Mouse (Mus musculus) liver, embryonic 13.5 days (tissue): ENCODE data around the gene D130043K22Rik. TPM values are rescaled to one million over a fixed set of nuclear protein-coding genes. Genes with fewer than 3 reads are reported as not detected.
A peak's percentile ranks its signal among the peaks of the same experiment; 100 is the strongest.

Experiments
- ATAC-seq: fragments of 200-750 bp; cut with Nextera tagmentation; 2 replicates; pipeline ENCODE4 v1.8.0; 2017; ENCODE audit warnings: low read depth, mild to moderate bottlenecking, moderate number of reproducible peaks, moderate library complexity
- DNase-seq: peaks from one replicate; pipeline ENCODE4 v3.0.0; 2022
- H3K27ac ChIP-seq: fragments of 300-500 bp; sonication (generic); 2 replicates; pipeline ENCODE4 v1.5.1; 2015; ENCODE audit warnings: moderate library complexity, mild to moderate bottlenecking, inconsistent platforms
- H3K27me3 ChIP-seq: fragments of 300-500 bp; sonication (generic); 2 replicates; pipeline ENCODE4 v1.6.1; 2015; ENCODE audit warnings: mild to moderate bottlenecking, inconsistent platforms
- H3K36me3 ChIP-seq: fragments of 300-500 bp; sonication (generic); 2 replicates; pipeline ENCODE4 v1.6.1; 2015; ENCODE audit warnings: mild to moderate bottlenecking, inconsistent platforms
- H3K4me1 ChIP-seq: fragments of 300-500 bp; sonication (generic); replicated peaks from 2 replicates; pipeline ENCODE4 v1.6.1; 2015; ENCODE audit warnings: inconsistent platforms
- H3K4me2 ChIP-seq: fragments of 300-500 bp; sonication (generic); 2 replicates; pipeline ENCODE4 v1.6.1; 2015; ENCODE audit warnings: inconsistent platforms, mild to moderate bottlenecking, moderate library complexity
- H3K4me3 ChIP-seq: fragments of 300-500 bp; sonication (generic); replicated peaks from 2 replicates; pipeline ENCODE4 v1.5.1; 2015; ENCODE audit warnings: mild to moderate bottlenecking, inconsistent platforms
- H3K9ac ChIP-seq: fragments of 300-500 bp; sonication (generic); 2 replicates; pipeline ENCODE4 v1.6.1; 2015; ENCODE audit warnings: mild to moderate bottlenecking, inconsistent platforms
- H3K9me3 ChIP-seq: fragments of 300-500 bp; sonication (generic); replicated peaks from 2 replicates; pipeline ENCODE4 v1.6.1; 2016; ENCODE audit warnings: inconsistent platforms
- WGBS: fragments of 180-500 bp; shearing (Covaris S2); methylation state at CpG from one replicate; pipeline ENCODE4 v1.1.7; 2015; ENCODE audit not compliant: insufficient replicate concordance; 5-methylcytosine and 5-hydroxymethylcytosine counted together
- polyA plus RNA-seq: library from polyadenylated mRNA; unstranded; fragments of >200 nt; fragmentation: Nextera tagmentation; extraction: Ambion mirVana; gene quantifications from 2 replicates; pipeline ENCODE4 v1.2.1, GENCODE M21; 2015

D130043K22Rik gene
- polyA plus RNA-seq, 1 experiment from 2014 or later, result 0.16 TPM

DNA sequence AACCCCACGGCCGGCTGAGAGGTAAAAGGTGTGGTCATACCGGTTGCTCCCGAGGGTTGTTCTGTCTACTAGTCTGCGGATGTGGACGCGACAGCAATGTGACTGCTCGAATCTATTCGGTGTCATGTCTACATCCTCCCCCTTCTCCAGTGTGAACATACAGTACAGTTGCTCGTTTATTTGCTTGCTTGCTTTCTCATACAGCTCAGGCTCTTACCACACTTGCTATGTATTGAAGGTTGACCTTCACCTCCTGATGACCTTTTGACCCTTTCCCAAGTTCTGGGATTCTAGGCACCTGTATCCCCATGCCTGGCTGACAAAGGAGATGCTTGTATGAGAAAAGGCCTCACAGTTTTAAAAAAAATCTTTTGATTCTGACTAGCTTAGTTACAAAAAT, 22.9 kb downstream of the D130043K22Rik start:
- H3K4me1 ChIP-seq, result peaks cover 10% of the 10 kb centered on the region; the same call in 1 of the 2 replicates
- ATAC-seq (no peak), DNase-seq (no peak)
- no peaks in the 10 kb centered on the region for H3K27me3 ChIP-seq
- no peak overlapping the region for H3K9ac ChIP-seq
- no peaks in the 10 kb centered on the region for H3K9me3 ChIP-seq
- no peaks in the 10 kb centered on the region for H3K36me3 ChIP-seq
- no peak overlapping the region for H3K27ac ChIP-seq
- WGBS, result 70% methylated on average over 10 of the region's 10 CpGs
- no peak overlapping the region for H3K4me2 ChIP-seq
- no peak overlapping the region for H3K4me3 ChIP-seq

DNA sequence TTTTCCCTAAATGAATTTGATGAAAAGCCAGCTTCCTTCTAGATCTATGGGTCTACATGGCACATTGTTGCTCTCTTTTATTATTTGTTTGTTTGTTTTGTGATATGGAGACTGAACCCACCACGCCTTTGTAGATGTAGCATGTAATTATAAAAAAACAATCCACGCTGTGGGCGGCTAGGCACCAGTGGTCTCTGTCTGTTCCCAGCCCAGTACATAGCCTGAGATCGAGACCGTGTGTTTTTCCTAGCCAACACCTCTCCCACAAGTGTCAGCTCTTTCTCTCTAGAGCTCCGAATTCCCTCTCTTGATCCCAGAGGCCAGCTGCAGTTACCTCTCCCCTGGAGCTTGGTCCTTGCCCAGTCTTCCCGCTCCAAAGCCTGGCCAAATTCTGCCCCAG, 23.3 kb downstream of the D130043K22Rik start:
- no peak for ATAC-seq
- Histone ChIP-seq H3K4me2 (no peak overlapping the region), H3K36me3 (no peaks in the 10 kb centered on the region), H3K27me3 (no peaks in the 10 kb centered on the region), H3K9me3 (no peaks in the 10 kb centered on the region), H3K4me1 (peaks cover 10% of the 10 kb centered on the region; the same call in 1 of the 2 replicates), H3K27ac (no peak overlapping the region), H3K9ac (no peak overlapping the region), H3K4me3 (no peak overlapping the region)
- DNase-seq, result no peak
- 72% methylated on average over 7 of the region's 7 CpGs for WGBS

DNA sequence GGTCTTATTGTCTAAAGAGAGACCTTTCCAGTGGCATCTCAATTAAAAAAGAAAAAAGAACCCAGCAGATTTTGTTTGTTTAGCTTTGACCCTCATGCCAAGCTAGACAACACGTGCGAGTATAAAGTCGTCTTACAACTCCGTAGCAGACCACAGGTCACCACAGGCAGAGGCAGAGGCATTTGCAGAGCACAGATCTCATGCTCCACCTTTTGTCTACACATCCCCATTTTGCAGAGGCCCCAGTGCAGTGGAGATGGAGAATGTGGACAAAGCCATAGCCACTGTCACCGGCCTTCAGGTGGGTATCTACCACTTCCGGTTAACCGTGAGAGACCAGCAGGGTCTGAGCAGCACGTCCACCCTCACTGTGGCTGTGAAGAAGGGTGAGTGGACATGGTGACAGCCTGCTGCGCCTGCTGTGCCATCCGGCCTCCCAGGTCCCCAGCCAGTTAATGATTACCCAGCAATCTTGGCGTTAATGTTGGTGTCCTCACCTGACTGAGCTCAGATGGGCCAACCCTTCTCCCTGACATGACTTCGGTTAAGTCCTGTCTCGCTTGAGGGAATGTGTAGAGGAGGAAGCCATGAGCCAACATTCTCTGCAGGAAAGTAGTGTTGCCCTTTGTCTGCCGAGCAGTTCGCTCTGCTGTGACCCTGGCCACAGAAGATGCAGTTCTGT, 34.6 kb downstream of the D130043K22Rik start:
- H3K27me3 ChIP-seq, result no peaks in the 10 kb centered on the region
- DNase-seq (no peak), ATAC-seq (peak; percentile 50; the same call in 1 of the 2 replicates)
- H3K27ac ChIP-seq, result no peak overlapping the region
- H3K9ac ChIP-seq, result no peak overlapping the region
- WGBS, result 68% methylated on average over 15 of the region's 15 CpGs
- no peaks in the 10 kb centered on the region for H3K4me1 ChIP-seq
- H3K9me3 ChIP-seq, result no peaks in the 10 kb centered on the region; the same call in 1 of the 2 replicates
- no peak overlapping the region for H3K4me3 ChIP-seq
- no peaks in the 10 kb centered on the region for H3K36me3 ChIP-seq
- H3K4me2 ChIP-seq, result no peak overlapping the region

DNA sequence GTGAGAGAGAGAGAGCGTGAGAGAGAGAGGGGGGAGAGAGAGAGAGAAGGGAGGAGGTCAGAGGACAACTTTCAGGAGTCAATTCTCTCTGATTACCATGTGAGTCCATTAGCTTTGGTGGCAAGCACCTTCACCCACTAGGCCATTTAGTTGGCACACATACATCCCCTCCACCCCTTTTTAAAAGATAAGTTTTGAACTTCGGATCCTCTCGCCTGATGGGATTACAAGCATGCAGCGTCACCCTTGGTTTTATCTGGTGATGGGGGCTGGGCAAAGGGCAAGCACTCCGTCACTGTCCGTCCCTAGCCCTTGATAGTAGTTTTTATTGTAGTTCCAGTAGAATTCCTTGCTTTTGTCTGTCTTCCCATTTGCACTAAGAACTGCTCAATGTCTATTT, 35.3 kb downstream of the D130043K22Rik start:
- H3K27ac ChIP-seq, result no peak overlapping the region

DNA sequence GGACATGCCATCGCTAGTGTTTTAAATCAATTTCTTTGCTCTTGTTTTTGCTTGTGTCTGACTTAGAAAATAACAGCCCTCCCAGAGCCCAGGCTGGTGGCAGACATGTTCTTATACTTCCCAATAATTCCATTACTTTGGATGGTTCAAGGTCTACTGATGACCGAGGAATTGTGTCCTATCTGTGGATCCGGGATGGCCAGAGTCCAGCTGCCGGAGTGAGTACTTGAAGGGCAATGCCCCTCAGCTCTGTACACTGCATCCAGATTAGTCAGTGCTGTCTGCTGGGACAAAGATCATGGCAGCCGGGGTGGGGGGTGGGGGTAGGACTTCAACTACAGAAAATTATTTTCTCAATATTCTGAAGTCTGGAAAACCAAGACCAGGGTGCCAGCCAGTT, 35.8 kb downstream of the D130043K22Rik start:
- 67% methylated on average over 5 of the region's 5 CpGs for WGBS
- ATAC-seq (no peak), DNase-seq (no peak)
- H3K4me3 ChIP-seq, result no peak overlapping the region
- no peaks in the 10 kb centered on the region for H3K4me1 ChIP-seq
- H3K9ac ChIP-seq, result no peak overlapping the region
- no peaks in the 10 kb centered on the region for H3K36me3 ChIP-seq
- H3K27me3 ChIP-seq, result no peaks in the 10 kb centered on the region
- no peaks in the 10 kb centered on the region; the same call in 1 of the 2 replicates for H3K9me3 ChIP-seq
- H3K4me2 ChIP-seq, result no peak overlapping the region
- no peak overlapping the region for H3K27ac ChIP-seq

More for the DNA sequence above, 35.3 kb downstream of the D130043K22Rik start:
- no peaks in the 10 kb centered on the region for H3K27me3 ChIP-seq
- no peaks in the 10 kb centered on the region; the same call in 1 of the 2 replicates for H3K9me3 ChIP-seq
- WGBS, result 54% methylated on average over 6 of the region's 6 CpGs
- H3K36me3 ChIP-seq, result no peaks in the 10 kb centered on the region
- no peak for ATAC-seq
- no peak for DNase-seq
- no peak overlapping the region for H3K4me2 ChIP-seq
- H3K4me3 ChIP-seq, result no peak overlapping the region
- H3K9ac ChIP-seq, result no peak overlapping the region
- no peaks in the 10 kb centered on the region for H3K4me1 ChIP-seq

DNA sequence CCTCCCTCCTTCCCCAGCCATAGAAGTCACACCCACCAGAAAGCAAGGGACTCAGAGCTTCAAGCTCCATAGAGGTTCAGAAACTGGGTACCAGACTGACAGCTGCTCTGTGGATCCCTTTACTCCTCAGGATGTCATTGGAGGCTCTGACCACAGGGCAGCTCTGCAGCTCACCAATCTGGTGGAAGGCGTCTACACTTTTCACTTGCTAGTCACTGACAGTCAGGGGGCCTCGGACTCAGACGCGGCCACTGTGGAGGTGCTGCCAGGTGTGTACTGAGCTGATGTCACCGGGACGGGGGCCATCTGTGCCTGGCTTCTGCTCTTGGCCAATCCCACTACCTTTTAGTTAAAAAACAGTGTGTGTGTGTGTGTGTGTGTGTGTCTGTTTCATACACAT, 37.5 kb downstream of the D130043K22Rik start:
- no peak for ATAC-seq
- Histone ChIP-seq H3K36me3 (no peaks in the 10 kb centered on the region), H3K27ac (no peak overlapping the region), H3K9ac (no peak overlapping the region), H3K27me3 (no peaks in the 10 kb centered on the region), H3K4me3 (no peak overlapping the region), H3K9me3 (no peaks in the 10 kb centered on the region; the same call in 1 of the 2 replicates), H3K4me1 (no peaks in the 10 kb centered on the region), H3K4me2 (no peak overlapping the region)
- DNase-seq, result no peak
- WGBS, result 71% methylated on average over 6 of the region's 6 CpGs

DNA sequence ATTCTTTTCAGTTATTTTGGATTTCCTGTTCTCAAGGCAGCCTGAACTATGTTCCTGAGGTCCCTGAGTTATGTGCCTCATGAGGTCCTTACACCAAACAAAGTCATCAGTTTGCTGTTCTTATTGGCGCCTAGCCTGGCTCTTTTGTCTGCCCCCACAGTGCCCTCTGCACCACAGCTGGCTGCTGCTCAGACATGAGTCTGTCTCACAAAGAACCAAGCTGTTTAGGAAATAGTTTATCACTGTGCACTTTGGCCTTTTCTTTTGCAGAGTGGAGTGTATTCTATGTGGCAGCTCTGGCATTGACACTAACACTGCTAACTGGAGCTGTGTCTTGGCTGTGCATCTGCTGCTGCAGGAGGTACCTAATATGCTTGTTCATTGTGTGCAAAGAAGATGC, 44.6 kb downstream of the D130043K22Rik start:
- WGBS, result 43% methylated on average over 1 of the region's 1 CpGs
- H3K4me3 ChIP-seq, result no peak overlapping the region
- H3K9me3 ChIP-seq, result no peaks in the 10 kb centered on the region
- DNase-seq, result no peak
- no peak overlapping the region for H3K27ac ChIP-seq
- H3K4me1 ChIP-seq, result no peaks in the 10 kb centered on the region
- no peaks in the 10 kb centered on the region for H3K27me3 ChIP-seq
- no peaks in the 10 kb centered on the region for H3K36me3 ChIP-seq
- H3K4me2 ChIP-seq, result no peak overlapping the region
- H3K9ac ChIP-seq, result no peak overlapping the region
- no peak; the same call in 1 of the 2 replicates for ATAC-seq

DNA sequence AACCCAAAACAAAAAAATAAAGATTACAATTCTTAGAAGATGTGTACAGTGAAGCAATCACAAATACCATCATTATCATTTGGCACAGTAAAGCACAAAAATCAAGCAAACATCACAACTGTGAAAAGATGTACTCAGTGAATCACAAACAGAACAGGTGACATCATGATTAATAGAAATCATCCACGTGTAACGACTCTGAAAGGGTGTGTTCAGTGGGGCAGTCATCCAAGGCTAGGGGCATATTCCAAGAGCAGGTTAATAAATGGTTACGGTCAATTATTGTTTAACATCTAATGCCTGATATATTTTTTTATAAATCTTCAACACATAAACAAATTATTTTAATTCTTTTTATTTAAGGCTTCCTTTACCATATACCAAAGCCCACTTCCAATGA, 47.6 kb downstream of the D130043K22Rik start:
- H3K4me3 ChIP-seq, result no peak overlapping the region
- H3K9me3 ChIP-seq, result no peaks in the 10 kb centered on the region
- WGBS, result 71% methylated on average over 3 of the region's 3 CpGs
- no peaks in the 10 kb centered on the region for H3K36me3 ChIP-seq
- ATAC-seq, result no peak
- H3K4me2 ChIP-seq, result no peak overlapping the region
- no peak overlapping the region for H3K9ac ChIP-seq
- no peak for DNase-seq
- no peaks in the 10 kb centered on the region for H3K4me1 ChIP-seq
- no peaks in the 10 kb centered on the region for H3K27me3 ChIP-seq
- H3K27ac ChIP-seq, result no peak overlapping the region

DNA sequence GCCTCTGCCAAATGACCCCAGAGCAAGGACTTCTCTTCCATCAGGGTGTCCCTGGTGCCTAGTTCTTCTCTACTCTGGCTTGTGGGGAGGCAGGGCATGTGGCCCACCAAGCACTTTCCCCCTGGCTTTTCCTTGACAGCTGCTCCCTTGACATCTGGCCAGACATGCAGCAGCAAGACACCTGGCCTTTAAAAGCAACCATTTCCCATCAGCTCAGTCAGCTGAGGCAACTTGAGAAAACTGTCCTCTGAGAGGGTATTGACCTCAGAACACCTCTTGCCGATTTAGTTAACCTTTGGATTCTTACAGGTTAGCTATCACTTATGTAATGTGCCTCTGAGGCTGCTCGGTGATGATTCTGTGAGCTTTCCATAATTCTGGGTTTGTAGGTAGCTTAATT, 48.9 kb downstream of the D130043K22Rik start:
- WGBS, result 52% methylated on average over 2 of the region's 2 CpGs
- H3K27me3 ChIP-seq, result no peaks in the 10 kb centered on the region

DNA sequence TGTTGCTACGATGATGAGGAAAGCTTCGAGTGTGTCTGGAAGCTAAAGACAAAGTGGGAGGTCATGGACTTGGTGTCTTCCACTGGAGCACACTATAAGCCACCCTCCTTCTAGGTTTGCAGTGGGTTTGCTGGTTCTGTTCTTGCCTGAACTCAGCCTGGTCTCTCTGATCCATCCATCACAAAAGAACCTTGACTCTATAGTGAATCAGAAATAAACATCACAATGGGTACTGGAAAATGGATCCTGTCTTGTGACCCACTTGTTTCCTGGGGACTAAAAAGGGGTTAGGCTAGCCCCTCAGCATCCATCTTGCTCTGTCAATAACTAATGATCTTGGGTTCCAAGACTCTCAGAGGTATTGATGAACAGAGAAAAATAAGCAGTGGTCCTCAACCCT, 57.0 kb downstream of the D130043K22Rik start:
- H3K9me3 ChIP-seq, result no peaks in the 10 kb centered on the region
- H3K27ac ChIP-seq, result no peak overlapping the region
- WGBS, result 59% methylated on average over 2 of the region's 2 CpGs
- ATAC-seq (no peak), DNase-seq (no peak)
- H3K4me3 ChIP-seq, result no peak overlapping the region
- no peaks in the 10 kb centered on the region for H3K27me3 ChIP-seq
- H3K4me1 ChIP-seq, result no peaks in the 10 kb centered on the region
- H3K4me2 ChIP-seq, result no peak overlapping the region
- no peak overlapping the region for H3K9ac ChIP-seq
- no peaks in the 10 kb centered on the region for H3K36me3 ChIP-seq

More for the DNA sequence above, 48.9 kb downstream of the D130043K22Rik start:
- H3K4me2 ChIP-seq, result no peak overlapping the region
- DNase-seq (no peak), ATAC-seq (no peak)
- no peak overlapping the region for H3K9ac ChIP-seq
- H3K27ac ChIP-seq, result no peak overlapping the region
- H3K36me3 ChIP-seq, result no peaks in the 10 kb centered on the region
- H3K4me1 ChIP-seq, result no peaks in the 10 kb centered on the region
- no peak overlapping the region for H3K4me3 ChIP-seq
- H3K9me3 ChIP-seq, result no peaks in the 10 kb centered on the region

DNA sequence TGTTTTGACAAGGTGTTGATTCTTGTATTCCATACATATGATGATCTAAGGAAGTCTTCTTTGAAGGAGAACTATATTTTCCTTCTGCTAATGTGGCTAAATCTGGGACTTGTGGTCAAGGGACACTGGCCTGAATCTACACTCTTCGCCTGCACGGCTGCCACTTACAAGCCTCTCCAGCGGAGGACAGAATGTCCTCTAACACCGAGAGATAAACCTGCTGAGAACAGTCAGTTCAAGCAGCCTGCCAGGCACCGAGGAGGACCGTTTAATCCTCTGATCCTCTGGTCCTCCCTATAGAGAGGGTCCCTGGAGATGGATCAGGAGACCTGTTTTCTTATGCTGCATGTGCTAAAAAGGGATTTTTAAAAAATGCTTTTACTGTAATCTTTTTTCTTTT, 58.5 kb downstream of the D130043K22Rik start:
- ATAC-seq, result no peak
- no peak overlapping the region for H3K27ac ChIP-seq

DNA sequence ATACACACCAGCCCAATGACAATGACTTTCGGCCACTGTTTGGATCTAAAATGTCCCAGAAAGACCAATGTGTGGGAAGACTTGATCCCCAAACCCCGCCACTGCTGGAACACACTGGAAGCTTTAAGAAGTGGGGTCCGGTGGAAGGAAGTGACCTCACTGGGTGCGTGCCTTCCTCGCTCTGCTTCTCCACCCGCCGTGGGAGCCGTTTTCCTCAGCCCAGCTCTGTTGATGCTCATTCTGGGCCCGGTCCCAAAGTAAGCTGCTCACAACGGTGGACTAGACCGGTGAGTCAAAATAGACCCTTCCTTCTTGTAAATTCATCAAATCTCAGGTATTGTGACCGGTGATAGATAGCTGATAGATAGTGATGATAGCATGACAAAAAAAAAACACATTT, 60.5 kb downstream of the D130043K22Rik start:
- Histone ChIP-seq H3K9me3 (no peaks in the 10 kb centered on the region), H3K9ac (no peak overlapping the region), H3K4me3 (no peak overlapping the region), H3K4me2 (no peak overlapping the region), H3K36me3 (no peaks in the 10 kb centered on the region), H3K27me3 (no peaks in the 10 kb centered on the region), H3K4me1 (no peaks in the 10 kb centered on the region), H3K27ac (no peak overlapping the region)
- WGBS, result 76% methylated on average over 12 of the region's 12 CpGs
- ATAC-seq (no peak), DNase-seq (no peak)

More for the DNA sequence above, 58.5 kb downstream of the D130043K22Rik start:
- H3K9me3 ChIP-seq, result no peaks in the 10 kb centered on the region
- H3K36me3 ChIP-seq, result no peaks in the 10 kb centered on the region
- no peak overlapping the region for H3K4me3 ChIP-seq
- DNase-seq, result no peak
- H3K4me1 ChIP-seq, result no peaks in the 10 kb centered on the region
- WGBS, result 66% methylated on average over 6 of the region's 6 CpGs
- no peaks in the 10 kb centered on the region for H3K27me3 ChIP-seq
- no peak overlapping the region for H3K4me2 ChIP-seq
- H3K9ac ChIP-seq, result no peak overlapping the region
